Mouse (Mus musculus): ENCODE measurements around the gene Fzd2.

Gene Fzd2

DNA sequence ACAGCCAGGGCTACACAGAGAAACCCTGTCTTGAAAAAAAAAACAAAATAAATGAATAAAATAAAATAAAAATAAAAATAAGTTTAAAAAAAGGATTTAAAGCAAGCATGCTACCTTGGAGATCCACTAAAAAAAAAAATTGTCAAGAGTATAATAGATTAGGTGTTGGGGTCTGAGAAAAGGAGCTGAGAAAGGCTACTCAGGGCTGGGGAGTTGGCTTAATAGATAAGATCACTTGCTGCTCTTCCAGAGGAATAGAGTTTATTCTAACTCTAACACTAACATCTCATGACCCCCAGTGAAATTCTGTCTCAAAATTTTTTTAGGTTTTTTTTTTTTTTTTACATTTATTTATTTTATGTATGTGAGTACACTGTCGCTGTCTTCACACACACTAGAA is 37.9 kb upstream of the Fzd2 start:
- Histone ChIP-seq H3K36me3 (ENCODE audit: insufficient read depth, low read length) (no peaks in the 10 kb centered on the region), H3K4me3 (replicated peaks; ENCODE audit: low read length) (no peak overlapping the region), H3K9me3 (ENCODE audit: low read length) (no peaks in the 10 kb centered on the region), H3K4me1 (replicated peaks; ENCODE audit: low read depth, low read length) (peaks cover 24% of the 10 kb centered on the region), H3K27me3 (ENCODE audit: insufficient read depth, low read length) (no peaks in the 10 kb centered on the region)
- TF ChIP-seq POU5F1 (IDR thresholded peaks at IDR 0.05; ENCODE audit: borderline replicate concordance, low read length) (no peak), NANOG (IDR thresholded peaks at IDR 0.05; ENCODE audit: borderline replicate concordance, low read length) (no peak), CTCF (conservative IDR thresholded peaks at IDR 0.05; ENCODE audit: low read length) (no peak)

DNA sequence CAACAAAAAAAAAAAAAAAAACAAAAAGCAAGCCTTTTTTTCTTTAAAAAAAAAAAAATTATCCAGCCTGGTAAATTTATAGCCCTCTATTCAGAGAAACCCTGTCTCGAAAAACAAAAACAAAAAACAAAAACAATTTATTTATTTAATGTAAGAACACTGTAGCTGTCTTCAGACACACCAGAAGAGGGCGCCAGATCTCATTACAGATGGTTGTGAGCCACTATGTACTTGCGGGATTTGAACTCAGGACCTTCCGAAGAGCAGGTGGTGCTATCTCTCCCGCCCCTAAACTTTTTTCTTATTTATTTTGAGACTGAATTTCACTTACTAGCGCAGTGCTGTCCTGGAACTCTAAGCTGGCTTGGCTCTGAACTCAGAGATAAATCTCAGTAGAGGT is 37.0 kb upstream of the Fzd2 start:
- Histone ChIP-seq H3K4me1 (replicated peaks; ENCODE audit: low read depth, low read length) (peaks cover 16% of the 10 kb centered on the region), H3K36me3 (ENCODE audit: insufficient read depth, low read length) (no peaks in the 10 kb centered on the region), H3K4me3 (replicated peaks; ENCODE audit: low read length) (no peak overlapping the region), H3K9me3 (ENCODE audit: low read length) (no peaks in the 10 kb centered on the region), H3K27me3 (ENCODE audit: insufficient read depth, low read length) (no peaks in the 10 kb centered on the region)
- TF ChIP-seq CTCF (conservative IDR thresholded peaks at IDR 0.05; ENCODE audit: low read length) (peak; percentile 46), POU5F1 (IDR thresholded peaks at IDR 0.05; ENCODE audit: borderline replicate concordance, low read length) (no peak)

DNA sequence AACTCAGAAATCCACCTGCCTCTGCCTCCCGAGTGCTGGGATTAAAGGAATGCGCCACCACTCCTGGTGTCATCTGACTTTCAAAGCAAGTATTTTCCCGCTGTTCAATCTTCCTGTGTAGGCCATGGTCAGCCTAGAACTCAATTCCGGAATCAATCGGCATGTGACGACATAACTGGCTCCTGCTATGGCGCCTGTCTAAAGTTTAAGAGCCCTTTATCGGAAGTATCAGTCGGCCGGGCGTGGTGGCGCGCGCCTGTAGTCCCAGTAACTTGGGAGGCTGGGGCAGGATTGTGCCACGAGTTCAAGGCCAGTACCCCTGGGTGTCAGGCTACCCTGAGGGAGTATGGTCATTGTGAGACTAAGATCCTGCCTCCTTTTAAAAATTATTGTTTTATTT is 36.5 kb upstream of the Fzd2 start:
- H3K4me3 ChIP-seq (replicated peaks; ENCODE audit: low read length) = no peak overlapping the region
- no peaks in the 10 kb centered on the region for H3K36me3 ChIP-seq (ENCODE audit: insufficient read depth, low read length)
- TF ChIP-seq POU5F1 (IDR thresholded peaks at IDR 0.05; ENCODE audit: borderline replicate concordance, low read length) (no peak), CTCF (conservative IDR thresholded peaks at IDR 0.05; ENCODE audit: low read length) (no peak), NANOG (IDR thresholded peaks at IDR 0.05; ENCODE audit: borderline replicate concordance, low read length) (no peak)
- H3K4me1 ChIP-seq (replicated peaks; ENCODE audit: low read depth, low read length) = peaks cover 11% of the 10 kb centered on the region
- H3K27me3 ChIP-seq (ENCODE audit: insufficient read depth, low read length) = no peaks in the 10 kb centered on the region
- H3K9me3 ChIP-seq (ENCODE audit: low read length) = no peaks in the 10 kb centered on the region

DNA sequence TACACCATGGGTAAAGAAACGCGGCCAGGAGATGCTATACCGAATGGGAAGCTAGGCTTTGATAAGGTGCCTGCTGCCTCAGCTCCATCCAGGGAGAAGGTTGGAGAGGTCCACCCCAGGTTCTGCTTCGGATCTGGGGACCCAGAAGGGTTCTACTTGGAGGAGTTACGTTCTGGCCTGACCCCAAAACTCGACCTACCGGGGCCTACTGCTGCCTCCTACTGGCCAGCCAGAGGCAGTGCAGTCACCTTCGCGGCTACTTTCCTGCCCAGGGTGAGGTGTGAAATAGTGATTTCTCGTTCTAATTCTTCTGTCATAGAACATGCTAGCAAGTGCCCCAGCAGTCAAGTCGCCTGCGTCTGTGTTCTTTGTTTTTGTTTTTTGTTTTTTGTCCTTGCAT is 36.0 kb upstream of the Fzd2 start:
- Histone ChIP-seq H3K27me3 (ENCODE audit: insufficient read depth, low read length) (no peaks in the 10 kb centered on the region), H3K36me3 (ENCODE audit: insufficient read depth, low read length) (no peaks in the 10 kb centered on the region), H3K4me3 (replicated peaks; ENCODE audit: low read length) (no peak overlapping the region), H3K4me1 (replicated peaks; ENCODE audit: low read depth, low read length) (peaks cover 7% of the 10 kb centered on the region), H3K9me3 (ENCODE audit: low read length) (no peaks in the 10 kb centered on the region)
- TF ChIP-seq NANOG (IDR thresholded peaks at IDR 0.05; ENCODE audit: borderline replicate concordance, low read length) = no peak
- no peak for TF ChIP-seq POU5F1 (IDR thresholded peaks at IDR 0.05; ENCODE audit: borderline replicate concordance, low read length)
- TF ChIP-seq CTCF (conservative IDR thresholded peaks at IDR 0.05; ENCODE audit: low read length) = peak; percentile 97

DNA sequence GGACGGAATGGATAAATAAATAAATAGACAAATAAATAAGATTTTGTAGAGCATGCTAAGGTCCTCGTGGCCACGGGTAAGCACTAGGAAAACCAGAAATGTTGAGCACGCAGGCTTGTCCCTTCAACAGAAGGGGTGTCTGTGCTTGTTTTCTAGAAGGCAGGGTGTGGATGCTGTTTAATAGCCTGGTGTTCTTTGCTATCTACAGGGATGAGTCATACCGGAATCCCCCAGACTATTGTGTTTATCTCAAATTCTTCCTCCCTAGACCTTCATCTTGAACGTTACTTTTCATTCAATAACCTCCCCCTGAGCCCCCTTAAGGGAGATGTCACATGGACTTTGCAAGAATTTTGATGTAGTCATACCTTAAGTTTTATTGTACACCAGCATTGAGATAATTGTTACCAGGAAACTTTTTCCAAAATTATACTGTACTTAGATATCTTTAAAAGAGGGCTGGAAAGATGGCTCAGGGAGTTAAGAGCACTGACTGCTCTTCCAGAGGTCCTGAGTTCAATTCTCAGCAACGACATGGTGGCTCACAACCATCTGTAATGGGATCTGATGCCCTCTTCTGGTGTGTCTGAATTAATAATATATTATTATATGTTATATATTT is 35.3 kb upstream of the Fzd2 start:
- H3K4me3 ChIP-seq (replicated peaks; ENCODE audit: low read length) = no peak overlapping the region
- H3K9me3 ChIP-seq (ENCODE audit: low read length) = no peaks in the 10 kb centered on the region
- TF ChIP-seq CTCF (conservative IDR thresholded peaks at IDR 0.05; ENCODE audit: low read length) = no peak
- no peak for TF ChIP-seq POU5F1 (IDR thresholded peaks at IDR 0.05; ENCODE audit: borderline replicate concordance, low read length)
- TF ChIP-seq NANOG (IDR thresholded peaks at IDR 0.05; ENCODE audit: borderline replicate concordance, low read length) = no peak
- no peaks in the 10 kb centered on the region for H3K36me3 ChIP-seq (ENCODE audit: insufficient read depth, low read length)
- H3K27me3 ChIP-seq (ENCODE audit: insufficient read depth, low read length) = no peaks in the 10 kb centered on the region
- peaks cover 9% of the 10 kb centered on the region; the same call in 1 of the 2 replicates for H3K4me1 ChIP-seq (replicated peaks; ENCODE audit: low read depth, low read length)

DNA sequence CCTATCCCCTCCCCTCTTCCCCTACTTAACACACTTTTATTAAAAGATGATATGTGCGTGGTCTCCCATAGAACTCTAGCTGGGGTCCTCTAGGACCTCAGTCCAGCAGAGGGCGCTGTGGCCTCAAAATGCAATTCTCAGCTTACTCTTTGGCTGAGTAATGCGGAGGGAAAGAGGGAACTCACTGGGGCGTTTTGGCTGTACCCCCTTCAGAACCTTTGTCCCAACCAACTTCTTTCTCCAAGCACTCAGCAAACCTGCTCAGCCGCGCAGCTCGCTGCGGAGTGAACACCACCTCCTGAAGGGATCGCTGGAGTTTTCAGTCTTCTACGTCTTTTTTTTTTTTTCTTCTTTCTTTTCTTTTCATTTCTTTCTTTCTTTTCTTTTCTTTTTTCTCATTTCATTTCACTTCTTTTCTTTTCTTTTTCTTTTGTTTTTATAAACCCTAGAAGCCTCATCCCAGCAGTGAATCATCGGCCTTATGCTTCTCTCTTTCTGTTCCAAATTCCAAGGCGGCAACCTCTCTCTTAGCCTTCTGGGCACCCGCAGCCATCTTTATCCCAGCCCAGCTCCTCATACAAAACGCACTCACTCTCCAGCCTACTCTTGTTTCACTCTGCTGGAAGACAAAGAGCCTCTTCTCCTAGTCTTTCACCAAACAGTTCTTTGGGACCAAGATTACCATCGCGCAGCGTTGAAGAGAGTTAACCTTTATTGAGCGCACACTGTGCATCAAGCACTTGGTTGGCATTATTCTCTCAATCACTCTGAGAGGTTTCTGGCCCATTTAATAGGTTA is 31.1 kb upstream of the Fzd2 start:
- H3K36me3 ChIP-seq (ENCODE audit: insufficient read depth, low read length) = no peaks in the 10 kb centered on the region
- peaks cover 37% of the 10 kb centered on the region for H3K4me1 ChIP-seq (replicated peaks; ENCODE audit: low read depth, low read length)
- peak; percentile 76 for TF ChIP-seq CTCF (conservative IDR thresholded peaks at IDR 0.05; ENCODE audit: low read length)
- no peak for TF ChIP-seq NANOG (IDR thresholded peaks at IDR 0.05; ENCODE audit: borderline replicate concordance, low read length)
- peak overlapping the region; percentile 46 for H3K4me3 ChIP-seq (replicated peaks; ENCODE audit: low read length)
- no peaks in the 10 kb centered on the region for H3K27me3 ChIP-seq (ENCODE audit: insufficient read depth, low read length)
- no peaks in the 10 kb centered on the region for H3K9me3 ChIP-seq (ENCODE audit: low read length)

DNA sequence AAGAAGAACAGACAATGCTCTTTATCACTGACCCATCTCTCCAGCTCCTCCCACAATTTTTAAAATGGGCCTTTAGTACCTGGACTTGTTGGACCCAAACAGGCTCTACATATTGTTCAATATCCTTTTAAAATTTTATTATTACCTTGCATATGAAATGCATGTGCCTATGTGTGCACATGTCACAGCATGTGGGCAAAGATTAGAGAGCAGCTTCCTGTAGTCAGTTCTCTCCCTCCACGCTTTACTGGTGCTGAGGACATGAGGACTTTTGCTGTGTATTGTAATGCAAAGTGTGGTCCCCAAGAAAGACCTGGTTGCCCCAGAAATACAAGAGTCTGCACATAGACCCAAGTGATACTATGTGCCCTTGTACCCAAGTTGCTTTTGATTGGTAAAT is 29.2 kb upstream of the Fzd2 start:
- H3K4me1 ChIP-seq (replicated peaks; ENCODE audit: low read depth, low read length) = peaks cover 56% of the 10 kb centered on the region
- TF ChIP-seq CTCF (conservative IDR thresholded peaks at IDR 0.05; ENCODE audit: low read length) = no peak
- no peak for TF ChIP-seq POU5F1 (IDR thresholded peaks at IDR 0.05; ENCODE audit: borderline replicate concordance, low read length)
- no peak for TF ChIP-seq NANOG (IDR thresholded peaks at IDR 0.05; ENCODE audit: borderline replicate concordance, low read length)
- H3K36me3 ChIP-seq (ENCODE audit: insufficient read depth, low read length) = no peaks in the 10 kb centered on the region
- H3K9me3 ChIP-seq (ENCODE audit: low read length) = no peaks in the 10 kb centered on the region
- no peak overlapping the region for H3K4me3 ChIP-seq (replicated peaks; ENCODE audit: low read length)
- no peaks in the 10 kb centered on the region for H3K27me3 ChIP-seq (ENCODE audit: insufficient read depth, low read length)

DNA sequence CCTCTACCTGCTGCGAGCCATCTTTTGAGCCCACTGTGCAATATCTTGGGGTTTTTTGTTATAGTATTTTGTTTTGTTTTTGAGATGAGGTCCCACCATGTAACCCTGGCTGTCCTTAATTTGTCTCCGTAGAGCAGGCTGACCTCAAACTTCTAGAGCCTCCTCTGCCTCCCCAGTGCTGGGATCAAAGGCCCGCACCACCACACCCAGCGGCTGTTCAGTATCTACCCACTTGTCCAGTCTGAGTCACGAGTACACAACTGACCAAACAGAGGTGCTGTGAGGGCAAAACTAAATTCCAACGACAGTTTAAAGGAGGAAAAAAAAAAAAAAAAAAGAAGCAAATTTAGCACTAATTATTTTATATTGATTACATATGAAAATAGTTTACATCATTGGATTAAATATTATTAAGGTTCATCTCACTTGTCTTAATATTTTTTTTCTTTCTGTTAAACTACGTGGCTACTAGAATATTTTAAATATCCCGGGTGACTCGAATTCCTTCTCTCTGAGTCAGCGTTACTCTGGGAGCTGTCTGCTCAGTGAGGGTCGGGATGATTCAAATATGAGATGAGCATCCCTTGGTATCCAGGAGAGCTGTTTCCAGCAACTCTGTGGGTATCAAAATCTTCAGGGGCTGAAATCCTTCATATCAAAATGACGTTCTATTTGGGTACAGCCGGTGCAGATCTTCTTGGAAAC is 28.0 kb upstream of the Fzd2 start:
- no peaks in the 10 kb centered on the region for H3K36me3 ChIP-seq (ENCODE audit: insufficient read depth, low read length)
- H3K4me1 ChIP-seq (replicated peaks; ENCODE audit: low read depth, low read length) = peaks cover 67% of the 10 kb centered on the region
- H3K9me3 ChIP-seq (ENCODE audit: low read length) = no peaks in the 10 kb centered on the region
- H3K27me3 ChIP-seq (ENCODE audit: insufficient read depth, low read length) = no peaks in the 10 kb centered on the region
- no peak overlapping the region for H3K4me3 ChIP-seq (replicated peaks; ENCODE audit: low read length)
- TF ChIP-seq CTCF (conservative IDR thresholded peaks at IDR 0.05; ENCODE audit: low read length) (no peak), NANOG (IDR thresholded peaks at IDR 0.05; ENCODE audit: borderline replicate concordance, low read length) (no peak)

All from E14TG2a.4 (cell line).